Mouse (Mus musculus) erythroblast, embryonic 14.5 days (primary cell): Measurements from ENCODE around the gene Gins2.

ENCODE experiments used
- GATA1 ChIP-seq: IDR thresholded peaks from 2 replicates; pipeline ENCODE4 v1.6.1; 2012; ENCODE audit warnings: low read length, inconsistent platforms, mixed read lengths
- TAL1 ChIP-seq: IDR thresholded peaks from 3 replicates; pipeline ENCODE4 v1.6.1; 2012; ENCODE audit warnings: low read length, inconsistent platforms, mixed read lengths

DNA sequence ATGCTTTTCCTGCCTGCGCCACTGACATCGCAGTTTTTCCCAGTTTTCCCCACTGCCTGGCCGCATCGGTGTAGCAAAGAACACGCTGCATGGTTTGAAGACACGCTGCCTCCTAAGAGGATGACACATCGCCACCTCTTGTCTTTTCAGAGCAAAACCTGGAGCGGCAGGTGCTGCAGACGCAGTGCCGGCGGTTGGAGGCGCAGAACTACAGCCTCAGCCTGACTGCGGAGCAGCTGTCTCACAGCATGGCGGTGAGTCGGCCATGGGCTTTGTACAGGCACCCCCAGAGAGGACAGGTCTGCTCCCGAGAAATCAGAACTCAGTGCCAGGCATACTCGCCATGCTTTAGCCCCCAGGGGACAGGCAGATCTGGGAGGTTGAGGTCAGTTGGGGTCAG, 11.3 kb downstream of the Gins2 start:
- no peak for TF ChIP-seq GATA1
- no peak for TF ChIP-seq TAL1
